Mouse (Mus musculus) heart, adult 2 months (tissue): ENCODE measurements around the gene Ghr. TPM values are rescaled to one million over a fixed set of nuclear protein-coding genes. Genes with fewer than 3 reads are reported as not detected.

Experiments used
- DNase-seq, 2 experiments: peaks; one replicate each; pipeline ENCODE4 v3.0.0; 2021
- H3K27ac ChIP-seq: fragments of 200-600 bp; 2 replicates; pipeline ENCODE4 v1.8.1; 2022
- H3K27me3 ChIP-seq: fragments of 200-500 bp; 2 replicates; pipeline ENCODE4 v1.6.1; 2012; ENCODE audit warnings: mild to moderate bottlenecking, low read length, inconsistent platforms, mixed read lengths; ENCODE audit not compliant: control insufficient read depth, insufficient read depth
- H3K36me3 ChIP-seq: fragments of 200-500 bp; 2 replicates; pipeline ENCODE4 v1.6.1; 2012; ENCODE audit warnings: low read length, inconsistent platforms; ENCODE audit not compliant: control insufficient read depth, insufficient read depth
- H3K4me1 ChIP-seq: fragments of 200-500 bp; 2 replicates; pipeline ENCODE4 v1.6.1; 2011; ENCODE audit warnings: low read length; ENCODE audit not compliant: control insufficient read depth, insufficient read depth
- H3K4me3 ChIP-seq: fragments of 200-600 bp; 2 replicates; pipeline ENCODE4 v1.8.1; 2022
- H3K79me2 ChIP-seq: fragments of 200-500 bp; replicated peaks from 2 replicates; pipeline ENCODE4 v1.6.1; 2012; ENCODE audit warnings: mild to moderate bottlenecking, inconsistent platforms, low read length, moderate library complexity, mixed read lengths; ENCODE audit not compliant: control insufficient read depth, insufficient read depth
- H3K9ac ChIP-seq: fragments of 200-500 bp; 2 replicates; pipeline ENCODE4 v1.6.1; 2012; ENCODE audit warnings: low read depth, mild to moderate bottlenecking, control low read depth, inconsistent platforms, low read length, mixed read lengths
- CTCF ChIP-seq: fragments of 200-600 bp; IDR thresholded peaks from 2 replicates; pipeline ENCODE4 v1.8.1; 2022; ENCODE audit warnings: antibody characterized with exemption, mild to moderate bottlenecking, moderate library complexity
- EP300 ChIP-seq: fragments of 200-500 bp; IDR thresholded peaks from 2 replicates; pipeline ENCODE4 v1.6.1; 2011; ENCODE audit warnings: low read depth, low read length, control low read depth; ENCODE audit not compliant: insufficient read depth
- POLR2A ChIP-seq: fragments of 200-500 bp; IDR thresholded peaks from 2 replicates; pipeline ENCODE4 v1.6.1; 2011; ENCODE audit warnings: mild to moderate bottlenecking, low read depth, low read length, control low read depth; ENCODE audit not compliant: insufficient read depth
- WGBS: fragments of 180-500 bp; shearing (Covaris S2); methylation state at CpG from one replicate; pipeline ENCODE4 v1.1.7; 2018; 5-methylcytosine and 5-hydroxymethylcytosine counted together
- intact Hi-C: fragments of 180-260 bp; cut with DNase I; formaldehyde crosslinking; loops from one replicate; pipeline ENCODE4 v1.15.1; 2025
- polyA plus RNA-seq: library from polyadenylated mRNA; depleted of rRNA; stranded (reverse); fragments of >200 nt; gene quantifications from 2 replicates; pipeline ENCODE4 v1.2.3, GENCODE M21; 2012
- total RNA-seq, 2 experiments: library from RNA; stranded (reverse); gene quantifications; 2 replicates each; pipeline ENCODE4 v1.2.3; 2021

Ghr gene
- total and polyA plus RNA-seq, 3 experiments: 46.1 to 161 (median 160) TPM

- DNase-seq: no peak
- H3K4me1 ChIP-seq: peaks cover 1% of the 10 kb centered on the region
- no peak overlapping the region for H3K4me3 ChIP-seq
- intact Hi-C loops: no loop called here
- WGBS: 93% methylated on average over 3 of the region's 3 CpGs
- peaks cover 7% of the 10 kb centered on the region; the same call in 1 of the 2 replicates for H3K36me3 ChIP-seq
- no peak overlapping the region for H3K27ac ChIP-seq
- no peak overlapping the region for H3K9ac ChIP-seq
- 0 out of 2 replicates have a peak, but pooled peaks cover 3% of the 10 kb centered on the region for H3K79me2 ChIP-seq
- TF ChIP-seq POLR2A (no peak), CTCF (no peak)
- no peaks in the 10 kb centered on the region for H3K27me3 ChIP-seq
These were observed 170.2 kb downstream of the Ghr start for GRCm38 (mm10) chr15:3413103-3413502.

GRCm38 (mm10) chr15:3408478-3408877, 174.8 kb downstream of the Ghr start:
- no peak overlapping the region for H3K27ac ChIP-seq
- 72% methylated on average over 4 of the region's 4 CpGs for WGBS
- TF ChIP-seq POLR2A: no peak
- TF ChIP-seq CTCF: no peak
- no peak for TF ChIP-seq EP300
- H3K36me3 ChIP-seq: peaks cover 7% of the 10 kb centered on the region; the same call in 1 of the 2 replicates
- DNase-seq: no peak
- intact Hi-C loops: no loop called here
- 0 out of 2 replicates have a peak, but pooled peaks cover 3% of the 10 kb centered on the region for H3K79me2 ChIP-seq
- no peak overlapping the region for H3K4me3 ChIP-seq
- no peaks in the 10 kb centered on the region; the same call in 1 of the 2 replicates for H3K4me1 ChIP-seq
- H3K9ac ChIP-seq: no peak overlapping the region
- H3K27me3 ChIP-seq: no peaks in the 10 kb centered on the region

- DNase-seq: no peak
- H3K4me1 ChIP-seq: peaks cover 15% of the 10 kb centered on the region
- peaks cover 23% of the 10 kb centered on the region for H3K36me3 ChIP-seq
- H3K4me3 ChIP-seq: no peak overlapping the region
- H3K27me3 ChIP-seq: no peaks in the 10 kb centered on the region
- TF ChIP-seq POLR2A: no peak
- no peak for TF ChIP-seq CTCF
- no peak for TF ChIP-seq EP300
- intact Hi-C loops: no loop called here
- H3K79me2 ChIP-seq: no peaks in the 10 kb centered on the region
- no peak overlapping the region for H3K9ac ChIP-seq
- H3K27ac ChIP-seq: no peak overlapping the region
These were observed 184.1 kb downstream of the Ghr start for GRCm38 (mm10) chr15:3399196-3399595.

- peaks cover 15% of the 10 kb centered on the region for H3K4me1 ChIP-seq
- no peak for DNase-seq
- TF ChIP-seq EP300 (no peak), POLR2A (no peak), CTCF (no peak)
- H3K79me2 ChIP-seq: no peaks in the 10 kb centered on the region
- intact Hi-C loops: no loop called here
- peaks cover 23% of the 10 kb centered on the region for H3K36me3 ChIP-seq
- H3K27ac ChIP-seq: no peak overlapping the region
- no peaks in the 10 kb centered on the region for H3K27me3 ChIP-seq
- 83% methylated on average over 3 of the region's 3 CpGs for WGBS
- H3K9ac ChIP-seq: no peak overlapping the region
- H3K4me3 ChIP-seq: no peak overlapping the region
These were observed 185.8 kb downstream of the Ghr start for GRCm38 (mm10) chr15:3397369-3398100.

GRCm38 (mm10) chr15:3396149-3396548, 187.1 kb downstream of the Ghr start:
- H3K27ac ChIP-seq: no peak overlapping the region

GRCm38 (mm10) chr15:3395700-3396099, 187.6 kb downstream of the Ghr start:
- Histone ChIP-seq H3K27ac (no peak overlapping the region), H3K4me3 (no peak overlapping the region), H3K36me3 (peaks cover 20% of the 10 kb centered on the region)

More at GRCm38 (mm10) chr15:3396149-3396548, 187.1 kb downstream of the Ghr start:
- no peak for DNase-seq
- Histone ChIP-seq H3K27me3 (no peaks in the 10 kb centered on the region), H3K79me2 (no peaks in the 10 kb centered on the region), H3K36me3 (peaks cover 21% of the 10 kb centered on the region), H3K9ac (no peak overlapping the region), H3K4me3 (no peak overlapping the region), H3K4me1 (peaks cover 13% of the 10 kb centered on the region)
- TF ChIP-seq POLR2A (no peak), EP300 (no peak), CTCF (no peak)
- intact Hi-C loops: no loop called here
- 84% methylated on average over 2 of the region's 2 CpGs for WGBS

More at GRCm38 (mm10) chr15:3395700-3396099, 187.6 kb downstream of the Ghr start:
- Histone ChIP-seq H3K79me2 (no peaks in the 10 kb centered on the region), H3K27me3 (no peaks in the 10 kb centered on the region), H3K4me1 (peaks cover 11% of the 10 kb centered on the region), H3K9ac (no peak overlapping the region)
- intact Hi-C loops: no loop called here
- TF ChIP-seq EP300 (no peak), CTCF (no peak), POLR2A (no peak)
- no peak for DNase-seq
- WGBS: 72% methylated on average over 3 of the region's 3 CpGs
